ENCODE assay signal across 22 mouse cellular contexts in the genomic region with DNA sequence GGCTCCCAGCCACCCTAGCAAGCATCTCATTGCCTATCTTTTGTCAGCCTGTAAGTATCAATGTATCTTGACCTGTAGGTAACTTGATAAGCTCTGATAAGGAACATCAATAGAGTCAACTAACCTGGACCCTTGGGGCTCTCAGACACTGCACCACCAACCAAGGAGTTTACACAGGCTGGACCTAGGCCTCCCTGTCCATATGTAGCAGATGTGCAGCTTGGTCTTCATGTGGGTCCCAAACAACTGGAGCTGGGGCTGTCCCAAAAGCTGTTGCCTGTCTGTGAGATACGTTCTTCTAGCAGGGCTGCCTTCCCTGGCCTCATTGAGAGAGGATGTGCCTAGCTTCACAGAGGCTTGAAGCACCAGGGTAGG.
DNase-seq lines count a peak whose midpoint lies in the region; ATAC-seq lines count a peak whose summit lies in the region.
"Had no signal": no experiment of that assay in that cellular context is flagged by ENCODE, and none has a peak within 500 bp of the region (broad histone marks: within the 10 kb centered on the region; RNA-seq: fewer than 3 reads in every experiment).

No protein-coding gene starts in this region.

- peaks cover 12% of the 10 kb centered on the region for H3K4me1 ChIP-seq in forebrain, embryonic 15.5 days
- H3K4me1 ChIP-seq in forebrain, embryonic 12.5 days: peaks cover 6% of the 10 kb centered on the region
- H3K4me1 ChIP-seq in embryonic facial prominence, embryonic 10.5 days: peaks cover 13% of the 10 kb centered on the region
- H3K4me1 ChIP-seq in hindbrain, embryonic 15.5 days (replicated peaks): peaks cover 8% of the 10 kb centered on the region; the same call in 1 of the 2 replicates
- no peaks in the 10 kb centered on the region for H3K4me1 ChIP-seq in midbrain, embryonic 14.5 days (ENCODE audit: control insufficient read depth, insufficient read depth, low read length)
- H3K4me1 ChIP-seq: liver, embryonic 13.5 days; megakaryocyte, embryonic 14.5 days had no signal

- no peak for DNase-seq in embryonic facial prominence, embryonic 10.5 days (ENCODE audit: low spot score)
- DNase-seq in midbrain, embryonic 14.5 days: no peak
- no peak for DNase-seq in heart, adult 11 months
- DNase-seq in adipocyte (ENCODE audit: low spot score): no peak
- DNase-seq: adrenal gland, postnatal 36 days; cerebellum, adult 9-10 months; gastrocnemius, postnatal 10 days; heart, postnatal 10 days; kidney, postnatal 25 days; layer of hippocampus, postnatal 36 days; liver, embryonic 13.5 days; lung, adult 2 months; thymus, adult 18-20 months; thymus, postnatal 36 days had no signal

- H3K9me3 ChIP-seq in forebrain, embryonic 15.5 days: no peaks in the 10 kb centered on the region
- no peaks in the 10 kb centered on the region for H3K9me3 ChIP-seq in forebrain, embryonic 12.5 days
- H3K9me3 ChIP-seq in embryonic facial prominence, embryonic 10.5 days: no peaks in the 10 kb centered on the region
- no peaks in the 10 kb centered on the region for H3K9me3 ChIP-seq in hindbrain, embryonic 15.5 days
- no peaks in the 10 kb centered on the region for H3K9me3 ChIP-seq in midbrain, embryonic 14.5 days (ENCODE audit: control insufficient read depth, low read length)
- H3K9me3 ChIP-seq: limb, embryonic 13.5 days had no signal

- WGBS in forebrain, embryonic 15.5 days: 60% methylated on average over 1 of the region's 1 CpGs
- 67% methylated on average over 1 of the region's 1 CpGs for WGBS in forebrain, embryonic 12.5 days
- WGBS in embryonic facial prominence, embryonic 10.5 days: 50% methylated on average over 1 of the region's 1 CpGs
- 67% methylated on average over 1 of the region's 1 CpGs for WGBS in hindbrain, embryonic 15.5 days
- 60% methylated on average over 1 of the region's 1 CpGs for WGBS in midbrain, embryonic 14.5 days

- H3K4me3 ChIP-seq in forebrain, embryonic 15.5 days: no peak overlapping the region
- H3K4me3 ChIP-seq in forebrain, embryonic 12.5 days (replicated peaks): no peak overlapping the region
- no peak overlapping the region for H3K4me3 ChIP-seq in embryonic facial prominence, embryonic 10.5 days
- no peak overlapping the region for H3K4me3 ChIP-seq in hindbrain, embryonic 15.5 days
- no peak overlapping the region for H3K4me3 ChIP-seq in midbrain, embryonic 14.5 days (replicated peaks; ENCODE audit: low read depth, low read length)
- H3K4me3 ChIP-seq: limb, embryonic 13.5 days; liver, embryonic 13.5 days; megakaryocyte, embryonic 14.5 days had no signal

- peak; percentile 61 for ATAC-seq in forebrain, embryonic 15.5 days (replicated peaks)
- no peak for ATAC-seq in forebrain, embryonic 12.5 days (ENCODE audit: low FRiP score)
- peak; percentile 38 for ATAC-seq in hindbrain, embryonic 15.5 days (ENCODE audit: low FRiP score, low read depth)
- ATAC-seq in midbrain, embryonic 14.5 days (ENCODE audit: low FRiP score, low TSS enrichment): peak; percentile 14; the same call in 1 of the 2 replicates
- ATAC-seq: CD4-positive, CD25-positive, alpha-beta regulatory T cell, adult 4 months; intestine, postnatal 0 days had no signal

- H3K27ac ChIP-seq in forebrain, embryonic 15.5 days (replicated peaks): no peak overlapping the region
- H3K27ac ChIP-seq in forebrain, embryonic 12.5 days: no peak overlapping the region
- 0 out of 2 replicates have a peak overlapping the region, but pooled peaks have one; percentile 30 for H3K27ac ChIP-seq in embryonic facial prominence, embryonic 10.5 days (replicated peaks)
- H3K27ac ChIP-seq in hindbrain, embryonic 15.5 days (replicated peaks): 0 out of 2 replicates have a peak overlapping the region, but pooled peaks have one; percentile 30
- no peak overlapping the region; the same call in 1 of the 2 replicates for H3K27ac ChIP-seq in midbrain, embryonic 14.5 days (replicated peaks; ENCODE audit: low read depth, low read length)
- H3K27ac ChIP-seq: limb, embryonic 13.5 days; liver, embryonic 13.5 days had no signal

- H3K9ac ChIP-seq in forebrain, embryonic 15.5 days (replicated peaks): no peak overlapping the region
- no peak overlapping the region for H3K9ac ChIP-seq in forebrain, embryonic 12.5 days
- H3K9ac ChIP-seq in hindbrain, embryonic 15.5 days: no peak overlapping the region
- no peak overlapping the region for H3K9ac ChIP-seq in midbrain, embryonic 14.5 days (replicated peaks; ENCODE audit: low read length)
- H3K9ac ChIP-seq: limb, embryonic 13.5 days; liver, embryonic 13.5 days had no signal

- no peaks in the 10 kb centered on the region for H3K27me3 ChIP-seq in forebrain, embryonic 15.5 days
- H3K27me3 ChIP-seq in forebrain, embryonic 12.5 days: no peaks in the 10 kb centered on the region
- H3K27me3 ChIP-seq in embryonic facial prominence, embryonic 10.5 days (replicated peaks; ENCODE audit: low read depth, poor library complexity, severe bottlenecking): no peaks in the 10 kb centered on the region
- H3K27me3 ChIP-seq in hindbrain, embryonic 15.5 days: no peaks in the 10 kb centered on the region
- no peaks in the 10 kb centered on the region for H3K27me3 ChIP-seq in midbrain, embryonic 14.5 days (ENCODE audit: control insufficient read depth, insufficient read depth, low read length)
- H3K27me3 ChIP-seq: limb, embryonic 13.5 days; liver, embryonic 13.5 days; megakaryocyte, embryonic 14.5 days had no signal

- H3K36me3 ChIP-seq in forebrain, embryonic 15.5 days: no peaks in the 10 kb centered on the region
- no peaks in the 10 kb centered on the region for H3K36me3 ChIP-seq in forebrain, embryonic 12.5 days (replicated peaks)
- H3K36me3 ChIP-seq in embryonic facial prominence, embryonic 10.5 days (replicated peaks): no peaks in the 10 kb centered on the region
- no peaks in the 10 kb centered on the region for H3K36me3 ChIP-seq in hindbrain, embryonic 15.5 days
- H3K36me3 ChIP-seq in midbrain, embryonic 14.5 days (ENCODE audit: control insufficient read depth, insufficient read depth, low read length): no peaks in the 10 kb centered on the region
- H3K36me3 ChIP-seq: limb, embryonic 13.5 days; liver, embryonic 13.5 days had no signal

- no peak overlapping the region for H3K4me2 ChIP-seq in forebrain, embryonic 15.5 days (replicated peaks)
- no peak overlapping the region for H3K4me2 ChIP-seq in forebrain, embryonic 12.5 days
- H3K4me2 ChIP-seq in hindbrain, embryonic 15.5 days: no peak overlapping the region
- no peak overlapping the region for H3K4me2 ChIP-seq in midbrain, embryonic 14.5 days (ENCODE audit: low read length)
- H3K4me2 ChIP-seq: heart, embryonic 11.5 days; limb, embryonic 13.5 days; liver, embryonic 13.5 days had no signal

Comparison
In these comparisons a context has a peak if more than half of its experiments do, and no peak if none do; other contexts are left out.
1. H3K27ac ChIP-seq: peak in embryonic facial prominence, embryonic 10.5 days (single experiment) and hindbrain, embryonic 15.5 days (single experiment); none in forebrain, embryonic 15.5 days (single experiment), forebrain, embryonic 12.5 days (single experiment) and midbrain, embryonic 14.5 days (single experiment).